Mouse (Mus musculus) midbrain, postnatal 0 days (tissue): Measurements from ENCODE around the gene Lsg1. TPM values are rescaled to one million over a fixed set of nuclear protein-coding genes. Genes with fewer than 3 reads are reported as not detected.

Experiments used
- ATAC-seq: fragments of 200-750 bp; cut with Nextera tagmentation; 2 replicates; pipeline ENCODE4 v1.8.0; 2017; ENCODE audit warnings: moderate number of reproducible peaks, mild to moderate bottlenecking, moderate TSS enrichment, moderate library complexity; ENCODE audit not compliant: low FRiP score
- DNase-seq: peaks from one replicate; pipeline ENCODE4 v3.0.0-alpha.2; 2015; ENCODE audit warnings: low spot score
- H3K27ac ChIP-seq: fragments of 300-500 bp; sonication (generic); 2 replicates; pipeline ENCODE4 v1.5.1; 2014; ENCODE audit warnings: low read depth, mild to moderate bottlenecking, low read length, mixed read lengths
- H3K27me3 ChIP-seq: fragments of 300-500 bp; sonication (generic); 2 replicates; pipeline ENCODE4 v1.6.1; 2014; ENCODE audit warnings: low read length, control low read depth, mixed read lengths; ENCODE audit not compliant: insufficient read depth
- H3K36me3 ChIP-seq: fragments of 300-500 bp; sonication (generic); 2 replicates; pipeline ENCODE4 v1.6.1; 2014; ENCODE audit warnings: low read length, control low read depth, mixed read lengths; ENCODE audit not compliant: insufficient read depth
- H3K4me1 ChIP-seq: fragments of 300-500 bp; sonication (generic); 2 replicates; pipeline ENCODE4 v1.6.1; 2014; ENCODE audit warnings: mild to moderate bottlenecking, control low read depth, antibody characterized with exemption, low read length, mixed read lengths; ENCODE audit not compliant: insufficient read depth
- H3K4me2 ChIP-seq: fragments of 300-500 bp; sonication (generic); 2 replicates; pipeline ENCODE4 v1.6.1; 2014; ENCODE audit warnings: low read depth, mild to moderate bottlenecking, low read length, mixed read lengths; ENCODE audit not compliant: poor library complexity, severe bottlenecking
- H3K4me3 ChIP-seq: fragments of 300-500 bp; sonication (generic); 2 replicates; pipeline ENCODE4 v1.5.1; 2014; ENCODE audit warnings: low read depth, mild to moderate bottlenecking, low read length, moderate library complexity
- H3K9ac ChIP-seq: fragments of 300-500 bp; sonication (generic); replicated peaks from 2 replicates; pipeline ENCODE4 v1.6.1; 2014; ENCODE audit warnings: mild to moderate bottlenecking, low read length, moderate library complexity, mixed read lengths; ENCODE audit not compliant: poor library complexity, severe bottlenecking
- H3K9me3 ChIP-seq: fragments of 300-500 bp; sonication (generic); 2 replicates; pipeline ENCODE4 v1.6.1; 2016; ENCODE audit warnings: low read length, control low read depth
- CTCF ChIP-seq: IDR thresholded peaks from 2 replicates; pipeline ENCODE4 v1.5.1; 2016; ENCODE audit warnings: antibody characterized with exemption, mild to moderate bottlenecking
- WGBS: fragments of 180-500 bp; shearing (Covaris S2); extraction: QIAGEN DNeasy Blood & Tissue Kit; methylation state at CpG from one replicate; pipeline ENCODE4 v1.1.7; 2014; 5-methylcytosine and 5-hydroxymethylcytosine counted together
- polyA plus RNA-seq: library from polyadenylated mRNA; unstranded; fragments of >200 nt; fragmentation: Nextera tagmentation; extraction: Ambion mirVana; gene quantifications from 2 replicates; pipeline ENCODE4 v1.2.1, GENCODE M21; 2015
- total RNA-seq: library from RNA; depleted of rRNA; stranded (reverse); fragments of >200 nt; gene quantifications from 2 replicates; pipeline ENCODE4 v1.2.3, GENCODE M21; 2014

The Lsg1 gene
- total and polyA plus RNA-seq, 2 experiments from 2014 or later: 17.5 to 43.7 TPM

DNA sequence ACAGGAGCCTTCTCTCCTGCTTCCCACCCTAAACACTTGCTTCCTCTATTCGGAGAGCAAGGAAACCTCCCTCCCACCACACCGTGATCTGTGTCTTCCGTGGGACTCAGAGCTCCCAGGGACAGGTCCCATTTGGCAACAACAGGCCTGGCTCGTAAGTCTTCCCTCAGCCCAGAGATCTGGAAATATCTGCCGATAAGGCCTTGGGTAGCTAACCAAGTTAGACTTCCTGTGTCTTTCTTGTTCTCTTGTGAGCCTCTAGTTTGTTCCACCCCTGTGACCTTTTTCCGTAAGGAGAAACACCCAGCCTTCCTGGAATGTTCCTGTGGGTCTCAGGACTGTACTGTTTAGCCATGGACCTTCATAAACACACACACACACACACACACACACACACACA lies 44.6 kb downstream of the Lsg1 start:
- WGBS: 78% methylated on average over 6 of the region's 6 CpGs
- DNase-seq: no peak

DNA sequence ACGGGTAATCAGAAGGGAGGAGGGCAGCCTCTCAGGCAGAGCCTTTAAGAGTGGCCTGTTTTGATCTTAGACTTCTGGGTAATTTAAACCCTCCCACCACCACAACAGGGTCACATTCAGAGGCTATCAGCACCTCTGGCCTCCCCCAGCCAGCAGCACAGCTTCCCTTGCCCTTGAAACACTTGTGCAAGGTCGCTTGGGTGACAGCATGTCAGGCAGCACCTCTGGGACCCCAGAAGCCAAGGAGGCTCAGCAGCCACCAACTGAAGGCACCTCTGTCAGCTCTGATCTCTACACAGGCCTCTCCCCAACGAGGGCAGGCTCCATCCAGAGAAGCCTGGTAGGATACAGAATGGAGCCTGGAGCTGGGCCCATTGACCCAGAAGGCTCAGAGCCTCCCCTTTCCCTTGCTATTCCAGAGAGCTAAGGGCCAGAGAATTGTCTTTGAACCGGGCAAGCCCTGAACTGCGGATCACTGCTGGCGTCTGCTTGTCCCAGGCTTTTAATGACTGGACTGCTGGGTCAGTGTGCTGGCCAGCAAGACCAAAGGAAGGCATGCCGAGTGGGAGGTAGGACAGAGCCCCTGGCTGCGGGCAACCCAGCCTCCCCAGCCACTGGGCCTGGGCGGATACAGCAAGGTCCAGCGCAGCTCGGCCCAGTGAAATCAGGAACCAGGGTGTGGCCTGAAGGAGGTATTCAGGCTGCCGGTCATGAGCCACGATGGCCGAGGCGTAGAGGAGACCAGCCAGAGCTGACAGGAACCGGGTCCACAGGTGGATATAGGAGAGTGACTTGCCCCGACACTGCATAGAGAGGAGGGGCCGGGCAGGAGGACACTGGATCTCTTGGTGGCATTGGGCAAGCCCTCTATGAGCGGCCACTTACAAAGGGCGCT lies 47.0 kb downstream of the Lsg1 start:
- Histone ChIP-seq H3K4me2 (no peak overlapping the region), H3K27ac (no peak overlapping the region), H3K27me3 (no peaks in the 10 kb centered on the region), H3K4me1 (no peaks in the 10 kb centered on the region), H3K9ac (no peak overlapping the region), H3K4me3 (no peak overlapping the region), H3K9me3 (no peaks in the 10 kb centered on the region), H3K36me3 (peaks cover 23% of the 10 kb centered on the region)
- DNase-seq (no peak), ATAC-seq (no peak)
- no peak for TF ChIP-seq CTCF
- WGBS: 65% methylated on average over 20 of the region's 20 CpGs

More for the DNA sequence above, 44.6 kb downstream of the Lsg1 start:
- Histone ChIP-seq H3K4me1 (no peaks in the 10 kb centered on the region), H3K9ac (no peak overlapping the region), H3K4me3 (no peak overlapping the region), H3K27ac (no peak overlapping the region), H3K27me3 (no peaks in the 10 kb centered on the region), H3K36me3 (peaks cover 33% of the 10 kb centered on the region), H3K9me3 (no peaks in the 10 kb centered on the region), H3K4me2 (no peak overlapping the region)
- TF ChIP-seq CTCF: no peak
- ATAC-seq: no peak

DNA sequence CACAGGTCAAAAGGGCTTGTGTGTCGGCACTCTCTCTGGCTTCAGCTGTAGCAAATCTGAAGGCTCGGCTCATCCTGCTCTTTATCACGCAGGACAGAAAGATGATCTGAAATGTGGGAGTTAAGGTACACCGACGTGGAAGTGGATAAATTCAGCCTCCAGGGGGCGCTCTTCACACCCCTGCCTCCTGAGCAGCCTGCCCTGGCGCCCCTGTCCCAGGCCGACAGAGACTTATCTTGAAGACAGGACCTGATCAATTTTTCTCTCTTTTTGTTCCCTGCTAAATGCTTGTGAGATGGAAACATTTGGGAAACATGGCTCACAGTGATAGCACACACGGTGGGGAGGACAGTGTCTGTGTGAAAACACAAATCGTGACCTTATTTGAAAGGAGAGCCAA lies 48.0 kb downstream of the Lsg1 start:
- Histone ChIP-seq H3K4me2 (no peak overlapping the region), H3K4me1 (no peaks in the 10 kb centered on the region), H3K36me3 (peaks cover 23% of the 10 kb centered on the region), H3K9me3 (no peaks in the 10 kb centered on the region), H3K9ac (no peak overlapping the region), H3K4me3 (no peak overlapping the region), H3K27me3 (no peaks in the 10 kb centered on the region), H3K27ac (no peak overlapping the region)
- 19% methylated on average over 10 of the region's 10 CpGs for WGBS
- DNase-seq (peak; percentile 43), ATAC-seq (no peak)
- TF ChIP-seq CTCF: peak; percentile 83

DNA sequence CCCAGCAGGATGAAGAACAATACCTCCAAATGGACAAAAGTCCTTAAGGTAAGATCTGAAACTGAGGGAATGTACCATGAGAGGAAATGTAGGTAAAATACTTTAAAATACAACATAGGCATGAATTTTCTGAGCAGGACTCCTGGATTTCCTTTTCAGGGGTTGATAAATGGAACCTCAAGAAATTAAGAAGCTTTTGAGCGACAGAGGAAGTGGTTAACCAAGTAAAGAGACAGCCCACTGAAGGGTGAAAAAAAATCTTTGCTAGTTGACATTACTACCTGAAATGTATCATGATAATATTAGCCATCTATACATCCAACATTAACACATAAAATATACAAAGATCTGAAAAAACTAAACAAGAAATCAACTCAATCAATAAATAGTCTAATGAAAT lies 52.3 kb downstream of the Lsg1 start:
- Histone ChIP-seq H3K36me3 (peaks cover 9% of the 10 kb centered on the region), H3K4me1 (no peaks in the 10 kb centered on the region), H3K4me3 (no peak overlapping the region), H3K4me2 (no peak overlapping the region), H3K27ac (no peak overlapping the region), H3K27me3 (no peaks in the 10 kb centered on the region), H3K9ac (no peak overlapping the region), H3K9me3 (no peaks in the 10 kb centered on the region)
- no peak for TF ChIP-seq CTCF
- DNase-seq (no peak), ATAC-seq (no peak)
- WGBS: 90% methylated on average over 1 of the region's 1 CpGs

DNA sequence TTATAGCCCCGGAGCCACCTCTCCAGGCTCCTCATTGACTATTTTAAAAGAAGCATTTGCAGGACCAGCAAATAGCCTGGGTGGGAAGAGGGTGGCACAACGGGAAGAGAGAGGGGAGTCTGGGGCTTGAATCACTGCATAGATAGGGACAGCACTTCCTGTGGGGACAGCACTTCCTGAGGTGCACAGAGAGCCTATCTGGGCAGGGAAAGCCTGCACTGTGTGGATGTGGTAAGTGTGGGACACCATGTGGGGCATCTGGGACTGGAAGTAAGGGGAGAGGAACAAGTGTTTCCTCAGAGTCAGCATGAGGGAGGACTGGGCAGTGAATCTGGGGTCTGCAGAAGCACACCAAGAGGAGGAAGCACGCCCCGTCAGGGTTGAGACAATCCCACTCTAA lies 53.8 kb downstream of the Lsg1 start:
- no peaks in the 10 kb centered on the region for H3K27me3 ChIP-seq
- no peak overlapping the region for H3K4me2 ChIP-seq
- H3K27ac ChIP-seq: no peak overlapping the region; the same call in 1 of the 2 replicates
- no peak overlapping the region for H3K9ac ChIP-seq
- ATAC-seq (no peak), DNase-seq (no peak)
- peaks cover 19% of the 10 kb centered on the region for H3K36me3 ChIP-seq
- no peak overlapping the region for H3K4me3 ChIP-seq
- 68% methylated on average over 4 of the region's 4 CpGs for WGBS
- no peaks in the 10 kb centered on the region for H3K9me3 ChIP-seq
- no peaks in the 10 kb centered on the region for H3K4me1 ChIP-seq
- no peak for TF ChIP-seq CTCF

DNA sequence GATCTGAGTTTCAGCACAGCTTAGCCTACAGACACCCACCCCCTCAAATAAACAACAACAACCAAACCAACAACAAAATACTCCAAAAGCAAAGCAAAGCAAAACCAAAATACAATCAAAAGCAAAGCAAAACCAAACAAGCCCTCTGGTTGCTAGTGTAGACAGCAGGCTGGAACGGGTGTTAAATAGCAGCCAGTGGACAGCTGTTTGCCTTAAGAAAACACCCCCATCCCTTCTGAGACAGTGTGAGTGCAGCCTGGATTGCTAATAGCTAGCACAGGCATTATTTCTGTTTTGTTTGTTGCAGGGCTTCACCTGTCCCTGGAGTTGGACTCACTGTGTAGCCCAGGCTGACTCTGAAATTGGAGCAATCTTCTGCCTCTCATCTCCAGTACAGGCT lies 54.5 kb downstream of the Lsg1 start:
- ATAC-seq (no peak), DNase-seq (no peak)
- H3K36me3 ChIP-seq: peaks cover 23% of the 10 kb centered on the region
- H3K27ac ChIP-seq: no peak overlapping the region
- no peaks in the 10 kb centered on the region for H3K27me3 ChIP-seq
- H3K4me2 ChIP-seq: no peak overlapping the region
- H3K9ac ChIP-seq: no peak overlapping the region
- 70% methylated on average over 1 of the region's 1 CpGs for WGBS
- TF ChIP-seq CTCF: no peak
- H3K9me3 ChIP-seq: no peaks in the 10 kb centered on the region
- H3K4me1 ChIP-seq: no peaks in the 10 kb centered on the region
- no peak overlapping the region for H3K4me3 ChIP-seq
